Mouse (Mus musculus) liver, adult 2 months (tissue): ENCODE data around the gene Olfr851. TPM values are rescaled to one million over a fixed set of nuclear protein-coding genes. Genes with fewer than 3 reads are reported as not detected.

Source experiments
- DNase-seq: peaks from one replicate; pipeline ENCODE4 v3.0.0-alpha.2; 2011; ENCODE audit warnings: low read depth, low spot score; ENCODE audit errors: extremely low read depth
- H3K27ac ChIP-seq: fragments of 200-500 bp; replicated peaks from 2 replicates; pipeline ENCODE4 v1.5.1; 2012; ENCODE audit warnings: low read depth, mild to moderate bottlenecking, control low read depth, inconsistent platforms, low read length; ENCODE audit not compliant: insufficient read depth
- H3K27me3 ChIP-seq: fragments of 200-500 bp; 2 replicates; pipeline ENCODE4 v1.6.1; 2012; ENCODE audit warnings: mild to moderate bottlenecking, moderate library complexity, low read length, inconsistent platforms; ENCODE audit not compliant: control insufficient read depth, insufficient read depth
- H3K36me3 ChIP-seq: fragments of 200-500 bp; 2 replicates; pipeline ENCODE4 v1.6.1; 2012; ENCODE audit warnings: low read length, inconsistent platforms; ENCODE audit not compliant: control insufficient read depth, insufficient read depth
- H3K4me1 ChIP-seq: fragments of 200-500 bp; 2 replicates; pipeline ENCODE4 v1.6.1; 2011; ENCODE audit warnings: low read length; ENCODE audit not compliant: control insufficient read depth, insufficient read depth
- H3K4me3 ChIP-seq: fragments of 200-500 bp; 2 replicates; pipeline ENCODE4 v1.5.1; 2011; ENCODE audit warnings: low read depth, mild to moderate bottlenecking, control low read depth, low read length, moderate library complexity; ENCODE audit not compliant: insufficient read depth
- H3K79me2 ChIP-seq: fragments of 200-500 bp; 2 replicates; pipeline ENCODE4 v1.6.1; 2012; ENCODE audit warnings: inconsistent platforms, mild to moderate bottlenecking, low read length, moderate library complexity; ENCODE audit not compliant: control insufficient read depth, insufficient read depth
- H3K9ac ChIP-seq: fragments of 200-500 bp; 2 replicates; pipeline ENCODE4 v1.6.1; 2012; ENCODE audit warnings: low read depth, mild to moderate bottlenecking, control low read depth, inconsistent platforms, low read length
- CTCF ChIP-seq: fragments of 200-500 bp; IDR thresholded peaks from 2 replicates; pipeline ENCODE4 v1.5.1; 2011; ENCODE audit warnings: low read depth, low read length, control low read depth
- POLR2A ChIP-seq: fragments of 200-500 bp; IDR thresholded peaks from 2 replicates; pipeline ENCODE4 v1.6.1; 2011; ENCODE audit warnings: low read length, control low read depth; ENCODE audit not compliant: insufficient read depth; ENCODE audit errors: extremely low read depth
- WGBS: fragments of 180-500 bp; shearing (Covaris S2); methylation state at CpG from one replicate; pipeline ENCODE4 v1.1.7; 2018; 5-methylcytosine and 5-hydroxymethylcytosine counted together
- polyA plus RNA-seq: library from polyadenylated mRNA; depleted of rRNA; stranded (reverse); fragments of >200 nt; gene quantifications from 2 replicates; pipeline ENCODE4 v1.2.3, GENCODE M21; 2012; rRNA removed
- total RNA-seq: library from RNA; depleted of rRNA; stranded (reverse); fragments of >200 nt; gene quantifications from 2 replicates; pipeline ENCODE4 v1.2.3, GENCODE M21; 2014; rRNA removed

The Olfr851 gene
- not detected in 2 replicates for total RNA-seq
- polyA plus RNA-seq: not detected in 2 replicates

GRCm38 (mm10) chr9:19492995-19493394 is at the start of gene Olfr851:
TSS of gene Olfr851 (plus strand) at chr9:19493295.
- H3K79me2 ChIP-seq: no peaks in the 10 kb centered on the region
- no peak within 1 kb of the TSS for H3K4me3 ChIP-seq
- H3K36me3 ChIP-seq: no peaks in the 10 kb centered on the region
- no peaks in the 10 kb centered on the region for H3K27me3 ChIP-seq
- no peak within 1 kb of the TSS for H3K9ac ChIP-seq
- no peaks in the 10 kb centered on the region for H3K4me1 ChIP-seq
- DNase-seq: no peak
- no peak within 1 kb of the TSS for H3K27ac ChIP-seq
- TF ChIP-seq CTCF: no peak
- no peak for TF ChIP-seq POLR2A

- Histone ChIP-seq H3K27ac (no peak within 1 kb of the TSS), H3K4me1 (no peaks in the 10 kb centered on the region), H3K36me3 (no peaks in the 10 kb centered on the region), H3K9ac (no peak within 1 kb of the TSS), H3K4me3 (no peak within 1 kb of the TSS), H3K27me3 (no peaks in the 10 kb centered on the region), H3K79me2 (no peaks in the 10 kb centered on the region)
- no peak for DNase-seq
- TF ChIP-seq POLR2A: no peak
- TF ChIP-seq CTCF: no peak
Observed at GRCm38 (mm10) chr9:19478148-19478547, 14.9 kb upstream of the Olfr851 start, which contains the start of gene Olfr850. TSS of gene Olfr850 (minus strand) at chr9:19478248.

GRCm38 (mm10) chr9:19540976-19541375 is 47.9 kb downstream of the Olfr851 start, which contains the start of gene Olfr853:
TSS of gene Olfr853 (minus strand) at chr9:19541076.
- TF ChIP-seq CTCF (no peak), POLR2A (no peak)
- H3K4me3 ChIP-seq: no peak within 1 kb of the TSS
- H3K27ac ChIP-seq: no peak within 1 kb of the TSS
- no peaks in the 10 kb centered on the region for H3K27me3 ChIP-seq
- no peak for DNase-seq
- H3K4me1 ChIP-seq: no peaks in the 10 kb centered on the region
- no peak within 1 kb of the TSS for H3K9ac ChIP-seq
- WGBS: 72% methylated on average over 1 of the region's 1 CpGs
- H3K79me2 ChIP-seq: no peaks in the 10 kb centered on the region
- H3K36me3 ChIP-seq: no peaks in the 10 kb centered on the region

Other genes with a start within 250 kb of the Olfr851 start
- not detected in 2 replicates for gene Olfr843, start 241.3 kb upstream of the Olfr851 start, total RNA-seq
- not detected in 2 replicates for gene Olfr843, start 241.3 kb upstream of the Olfr851 start, polyA plus RNA-seq
- not detected in 2 replicates for gene Olfr844, start 176.9 kb upstream of the Olfr851 start, total RNA-seq
- gene Olfr844, start 176.9 kb upstream of the Olfr851 start, polyA plus RNA-seq: not detected in 2 replicates
- not detected in 2 replicates for gene Olfr845, start 156.8 kb upstream of the Olfr851 start, total RNA-seq
- gene Olfr845, start 156.8 kb upstream of the Olfr851 start, polyA plus RNA-seq: not detected in 2 replicates
- gene Olfr846, start 129.3 kb upstream of the Olfr851 start, total RNA-seq: not detected in 2 replicates
- gene Olfr846, start 129.3 kb upstream of the Olfr851 start, polyA plus RNA-seq: not detected in 2 replicates
- gene Olfr847, start 114.6 kb upstream of the Olfr851 start, total RNA-seq: not detected in 2 replicates
- gene Olfr847, start 114.6 kb upstream of the Olfr851 start, polyA plus RNA-seq: not detected in 2 replicates
- not detected in 2 replicates for gene Olfr849, start 53.0 kb upstream of the Olfr851 start, total RNA-seq
- gene Olfr849, start 53.0 kb upstream of the Olfr851 start, polyA plus RNA-seq: not detected in 2 replicates
- not detected in 2 replicates for gene Olfr850, start 15.0 kb upstream of the Olfr851 start, total RNA-seq
- not detected in 2 replicates for gene Olfr850, start 15.0 kb upstream of the Olfr851 start, polyA plus RNA-seq
- gene Olfr853, start 47.8 kb downstream of the Olfr851 start, total RNA-seq: not detected in 2 replicates
- gene Olfr853, start 47.8 kb downstream of the Olfr851 start, polyA plus RNA-seq: not detected in 2 replicates
- gene Olfr854, start 74.1 kb downstream of the Olfr851 start, total RNA-seq: not detected in 2 replicates
- not detected in 2 replicates for gene Olfr854, start 74.1 kb downstream of the Olfr851 start, polyA plus RNA-seq
- gene Olfr855, start 89.3 kb downstream of the Olfr851 start, total RNA-seq: not detected in 2 replicates
- not detected in 2 replicates for gene Olfr855, start 89.3 kb downstream of the Olfr851 start, polyA plus RNA-seq
- 11.1 and 12.1 TPM in 2 replicates for gene Zfp317, start 128.8 kb downstream of the Olfr851 start, total RNA-seq
- gene Zfp317, start 128.8 kb downstream of the Olfr851 start, polyA plus RNA-seq: 3.1 and 3.2 TPM in 2 replicates
- gene Olfr857, start 216.1 kb downstream of the Olfr851 start, total RNA-seq: not detected in 2 replicates
- gene Olfr857, start 216.1 kb downstream of the Olfr851 start, polyA plus RNA-seq: not detected in 2 replicates